Mouse (Mus musculus) heart, embryonic 11.5 days (tissue): Measurements from ENCODE around the gene Pde4dip. TPM values are rescaled to one million over a fixed set of nuclear protein-coding genes. Genes with fewer than 3 reads are reported as not detected.

Experiments used
- ATAC-seq: fragments of 200-750 bp; cut with Nextera tagmentation; replicated peaks from 2 replicates; pipeline ENCODE4 v1.8.0; 2017; ENCODE audit warnings: moderate library complexity; ENCODE audit not compliant: insufficient number of reproducible peaks, low FRiP score, low TSS enrichment
- H3K27ac ChIP-seq: fragments of 300-500 bp; sonication (generic); 2 replicates; pipeline ENCODE4 v1.5.1; 2014; ENCODE audit warnings: mild to moderate bottlenecking, low read depth, low read length
- H3K27me3 ChIP-seq: fragments of 300-500 bp; sonication (generic); 2 replicates; pipeline ENCODE4 v1.6.1; 2014; ENCODE audit warnings: mild to moderate bottlenecking, low read length, mixed read lengths; ENCODE audit not compliant: control insufficient read depth, insufficient read depth
- H3K36me3 ChIP-seq: fragments of 300-500 bp; sonication (generic); 2 replicates; pipeline ENCODE4 v1.6.1; 2014; ENCODE audit warnings: mild to moderate bottlenecking, low read length, moderate library complexity, mixed read lengths; ENCODE audit not compliant: control insufficient read depth, insufficient read depth
- H3K4me1 ChIP-seq: fragments of 300-500 bp; sonication (generic); 2 replicates; pipeline ENCODE4 v1.6.1; 2014; ENCODE audit warnings: low read length; ENCODE audit not compliant: control insufficient read depth, insufficient read depth
- H3K4me2 ChIP-seq: fragments of 300-500 bp; sonication (generic); 2 replicates; pipeline ENCODE4 v1.6.1; 2014; ENCODE audit warnings: mild to moderate bottlenecking, moderate library complexity
- H3K4me3 ChIP-seq: fragments of 300-500 bp; sonication (generic); 2 replicates; pipeline ENCODE4 v1.5.1; 2014; ENCODE audit warnings: low read depth, low read length
- H3K9ac ChIP-seq: fragments of 300-500 bp; sonication (generic); 2 replicates; pipeline ENCODE4 v1.6.1; 2014; ENCODE audit warnings: mild to moderate bottlenecking, low read depth, low read length, moderate library complexity
- H3K9me3 ChIP-seq: fragments of 300-500 bp; sonication (generic); replicated peaks from 2 replicates; pipeline ENCODE4 v1.6.1; 2016; ENCODE audit warnings: low read length; ENCODE audit not compliant: control insufficient read depth
- WGBS: fragments of 180-500 bp; shearing (Covaris S2); extraction: QIAGEN DNeasy Blood & Tissue Kit; methylation state at CpG from one replicate; pipeline ENCODE4 v1.1.7; 2014; ENCODE audit not compliant: insufficient replicate concordance; 5-methylcytosine and 5-hydroxymethylcytosine counted together
- polyA plus RNA-seq: library from polyadenylated mRNA; unstranded; fragments of >200 nt; fragmentation: Nextera tagmentation; extraction: Ambion mirVana; gene quantifications from 2 replicates; pipeline ENCODE4 v1.2.1, GENCODE M21; 2014

Pde4dip gene
- polyA plus RNA-seq, 1 experiment from 2014 or later, result 69.8 TPM

GRCm38 (mm10) chr3:97676126-97676525, 212.4 kb downstream of the Pde4dip start:
- no peaks in the 10 kb centered on the region for H3K4me1 ChIP-seq
- H3K9ac ChIP-seq, result no peak overlapping the region
- H3K27me3 ChIP-seq, result peaks cover 2% of the 10 kb centered on the region; the same call in 1 of the 2 replicates
- H3K9me3 ChIP-seq, result no peaks in the 10 kb centered on the region
- H3K4me2 ChIP-seq, result no peak overlapping the region
- no peak overlapping the region for H3K4me3 ChIP-seq
- no peak for ATAC-seq
- H3K27ac ChIP-seq, result no peak overlapping the region
- no peaks in the 10 kb centered on the region for H3K36me3 ChIP-seq
- 92% methylated on average over 3 of the region's 3 CpGs for WGBS

GRCm38 (mm10) chr3:97674644-97675110, 213.8 kb downstream of the Pde4dip start, which contains the start of gene Gm17651:
Gm17651 (minus strand) TSS chr3:97674694.
- Histone ChIP-seq H3K27me3 (peaks cover 2% of the 10 kb centered on the region; the same call in 1 of the 2 replicates), H3K9me3 (no peaks in the 10 kb centered on the region), H3K4me3 (no peak within 1 kb of the TSS), H3K4me2 (no peak within 1 kb of the TSS), H3K4me1 (no peaks in the 10 kb centered on the region), H3K9ac (no peak within 1 kb of the TSS), H3K27ac (no peak within 1 kb of the TSS), H3K36me3 (peaks cover 2% of the 10 kb centered on the region; the same call in 1 of the 2 replicates)
- 76% methylated on average over 7 of the region's 7 CpGs for WGBS
- ATAC-seq, result no peak

GRCm38 (mm10) chr3:97667093-97667675, 221.3 kb downstream of the Pde4dip start:
- peaks cover 9% of the 10 kb centered on the region; the same call in 1 of the 2 replicates for H3K36me3 ChIP-seq
- WGBS, result 28% methylated on average over 14 of the region's 14 CpGs
- H3K27ac ChIP-seq, result peak overlapping the region; percentile 54
- ATAC-seq, result no peak
- H3K9me3 ChIP-seq, result no peaks in the 10 kb centered on the region
- no peak overlapping the region for H3K4me3 ChIP-seq
- peak overlapping the region; percentile 33; the same call in 1 of the 2 replicates for H3K4me2 ChIP-seq
- H3K27me3 ChIP-seq, result no peaks in the 10 kb centered on the region
- no peak overlapping the region for H3K9ac ChIP-seq
- H3K4me1 ChIP-seq, result peaks cover 18% of the 10 kb centered on the region

- Histone ChIP-seq H3K9ac (no peak overlapping the region), H3K36me3 (peaks cover 9% of the 10 kb centered on the region; the same call in 1 of the 2 replicates), H3K27me3 (no peaks in the 10 kb centered on the region), H3K27ac (no peak overlapping the region; the same call in 1 of the 2 replicates), H3K4me1 (peaks cover 22% of the 10 kb centered on the region), H3K9me3 (no peaks in the 10 kb centered on the region), H3K4me2 (no peak overlapping the region), H3K4me3 (no peak overlapping the region)
- 48% methylated on average over 8 of the region's 8 CpGs for WGBS
- no peak for ATAC-seq
These were observed 222.4 kb downstream of the Pde4dip start for GRCm38 (mm10) chr3:97666154-97666553.

- ATAC-seq, result no peak
- no peaks in the 10 kb centered on the region for H3K9me3 ChIP-seq
- H3K27ac ChIP-seq, result no peak overlapping the region
- H3K27me3 ChIP-seq, result no peaks in the 10 kb centered on the region
- H3K4me2 ChIP-seq, result no peak overlapping the region
- H3K4me1 ChIP-seq, result peaks cover 22% of the 10 kb centered on the region
- peaks cover 9% of the 10 kb centered on the region; the same call in 1 of the 2 replicates for H3K36me3 ChIP-seq
- WGBS, result 74% methylated on average over 9 of the region's 9 CpGs
- H3K4me3 ChIP-seq, result no peak overlapping the region
- no peak overlapping the region for H3K9ac ChIP-seq
These were observed 223.0 kb downstream of the Pde4dip start for GRCm38 (mm10) chr3:97665525-97665924.

- Histone ChIP-seq H3K27ac (no peak overlapping the region), H3K4me3 (no peak overlapping the region), H3K4me2 (no peak overlapping the region), H3K27me3 (no peaks in the 10 kb centered on the region), H3K9me3 (no peaks in the 10 kb centered on the region), H3K36me3 (0 out of 2 replicates have a peak, but pooled peaks cover 6% of the 10 kb centered on the region), H3K9ac (no peak overlapping the region; the same call in 1 of the 2 replicates), H3K4me1 (peaks cover 18% of the 10 kb centered on the region)
- no peak for ATAC-seq
- WGBS, result 52% methylated on average over 8 of the region's 8 CpGs
These were observed 227.3 kb downstream of the Pde4dip start for GRCm38 (mm10) chr3:97661206-97661605.

- H3K4me1 ChIP-seq, result peaks cover 14% of the 10 kb centered on the region
- no peak for ATAC-seq
- no peak overlapping the region for H3K4me3 ChIP-seq
- no peak overlapping the region for H3K9ac ChIP-seq
- H3K27ac ChIP-seq, result no peak overlapping the region
- peaks cover under 1% of the 10 kb centered on the region; the same call in 1 of the 2 replicates for H3K9me3 ChIP-seq
- 79% methylated on average over 7 of the region's 7 CpGs for WGBS
- peak overlapping the region; percentile 83 for H3K4me2 ChIP-seq
- H3K27me3 ChIP-seq, result no peaks in the 10 kb centered on the region
- H3K36me3 ChIP-seq, result 0 out of 2 replicates have a peak, but pooled peaks cover 6% of the 10 kb centered on the region
These were observed 228.8 kb downstream of the Pde4dip start for GRCm38 (mm10) chr3:97659746-97660145.

GRCm38 (mm10) chr3:97658426-97659193, 229.9 kb downstream of the Pde4dip start:
- ATAC-seq, result peak; percentile 78
- WGBS, result under 1% methylated on average over 50 of the region's 50 CpGs
- H3K4me2 ChIP-seq, result peak overlapping the region; percentile 83
- H3K4me3 ChIP-seq, result peak overlapping the region; percentile 86
- H3K9ac ChIP-seq, result peak overlapping the region; percentile 82
- peaks cover 2% of the 10 kb centered on the region; the same call in 1 of the 2 replicates for H3K9me3 ChIP-seq
- H3K4me1 ChIP-seq, result peaks cover 14% of the 10 kb centered on the region
- H3K27ac ChIP-seq, result peak overlapping the region; percentile 55
- no peaks in the 10 kb centered on the region for H3K27me3 ChIP-seq
- H3K36me3 ChIP-seq, result no peaks in the 10 kb centered on the region
